Mouse (Mus musculus) liver, postnatal 0 days (tissue): ENCODE measurements around the gene Mroh3.

Experiments
- CTCF ChIP-seq: sonication (generic); IDR thresholded peaks from 2 replicates; pipeline ENCODE4 v1.5.1; 2016; ENCODE audit warnings: antibody characterized with exemption, low read depth
- EP300 ChIP-seq: IDR thresholded peaks from 2 replicates; pipeline ENCODE4 v1.6.1; 2016; ENCODE audit warnings: antibody characterized with exemption, low read depth, mild to moderate bottlenecking

DNA sequence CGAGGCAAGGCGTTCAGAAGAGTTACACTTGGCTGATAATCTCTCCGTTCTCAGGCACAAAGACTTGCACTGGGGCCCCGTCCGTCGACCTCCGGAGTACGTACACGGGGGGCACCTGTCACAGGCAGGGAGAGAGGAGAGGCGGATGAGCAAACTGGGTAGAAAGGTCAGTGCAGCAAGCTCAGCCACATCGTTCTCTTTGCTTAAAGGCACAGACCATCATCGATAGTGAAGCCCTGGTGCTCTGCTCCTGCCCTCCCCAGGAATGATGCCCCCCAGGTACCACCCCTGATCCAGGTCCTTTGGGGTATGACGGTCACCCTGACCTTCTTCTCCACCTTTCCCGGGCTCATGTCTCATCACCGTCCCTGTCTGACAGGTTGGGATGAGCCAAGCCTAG, 1.7 kb upstream of the Mroh3 start:
- TF ChIP-seq CTCF = no peak
- no peak for TF ChIP-seq EP300
